Mouse (Mus musculus): ENCODE data around the gene Rnf216. TPM values are rescaled to one million over a fixed set of nuclear protein-coding genes. Genes with fewer than 3 reads are reported as not detected.
A peak's percentile ranks its signal among the peaks of the same experiment; 100 is the strongest.

Rnf216 gene
- polyA plus RNA-seq, 1 experiment = 33.7 TPM

DNA sequence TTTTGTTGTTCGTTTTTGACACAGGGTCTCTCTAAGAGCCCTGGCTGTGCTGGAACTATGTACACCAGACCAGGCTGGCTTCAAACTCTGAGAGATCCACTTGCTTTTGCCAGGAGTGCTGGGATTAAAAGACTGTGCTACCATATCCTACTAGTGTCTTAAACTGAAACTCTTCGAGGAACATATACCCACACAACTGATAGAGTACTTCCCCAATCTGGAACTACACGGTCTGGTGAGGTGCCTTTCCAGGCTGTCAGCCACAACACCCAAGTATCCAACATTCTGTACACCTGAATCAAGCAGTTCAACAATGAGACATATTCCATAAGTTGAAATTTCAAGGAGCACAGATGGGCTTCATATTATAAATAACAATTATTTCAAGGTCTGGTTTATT is 79.5 kb downstream of the Rnf216 start:
- Histone ChIP-seq H3K4me1 (ENCODE audit: control insufficient read depth, insufficient read depth, low read length) (peaks cover 22% of the 10 kb centered on the region), H3K27ac (ENCODE audit: insufficient read depth, low read depth, low read length) (peak overlapping the region; percentile 89), H3K4me3 (ENCODE audit: insufficient read depth, low read length) (0 out of 2 replicates have a peak overlapping the region, but pooled peaks have one; percentile 7)
- no peak for TF ChIP-seq POLR2A (IDR thresholded peaks at IDR 0.05; ENCODE audit: borderline replicate concordance, low read depth, low read length)

GRCm38 (mm10) chr5:143032639-143033146 is 80.1 kb downstream of the Rnf216 start:
- TF ChIP-seq POLR2A (IDR thresholded peaks at IDR 0.05; ENCODE audit: borderline replicate concordance, low read depth, low read length) (no peak), CTCF (IDR thresholded peaks at IDR 0.05; ENCODE audit: low read depth, low read length) (no peak)
- no peak overlapping the region for H3K4me3 ChIP-seq (ENCODE audit: insufficient read depth, low read length)
- peak overlapping the region; percentile 89 for H3K27ac ChIP-seq (ENCODE audit: insufficient read depth, low read depth, low read length)
- peaks cover 20% of the 10 kb centered on the region for H3K4me1 ChIP-seq (ENCODE audit: control insufficient read depth, insufficient read depth, low read length)

- TF ChIP-seq CTCF (IDR thresholded peaks at IDR 0.05; ENCODE audit: low read depth, low read length) (no peak), POLR2A (IDR thresholded peaks at IDR 0.05; ENCODE audit: borderline replicate concordance, low read depth, low read length) (no peak)
- peaks cover 20% of the 10 kb centered on the region for H3K4me1 ChIP-seq (ENCODE audit: control insufficient read depth, insufficient read depth, low read length)
- no peak overlapping the region for H3K27ac ChIP-seq (ENCODE audit: insufficient read depth, low read depth, low read length)
- no peak overlapping the region for H3K4me3 ChIP-seq (ENCODE audit: insufficient read depth, low read length)
These were observed 81.1 kb downstream of the Rnf216 start for GRCm38 (mm10) chr5:143031681-143032080.

GRCm38 (mm10) chr5:143031193-143031592 is 81.6 kb downstream of the Rnf216 start:
- peaks cover 20% of the 10 kb centered on the region for H3K4me1 ChIP-seq (ENCODE audit: control insufficient read depth, insufficient read depth, low read length)
- no peak overlapping the region for H3K4me3 ChIP-seq (ENCODE audit: insufficient read depth, low read length)
- TF ChIP-seq CTCF (IDR thresholded peaks at IDR 0.05; ENCODE audit: low read depth, low read length) = no peak
- no peak for TF ChIP-seq POLR2A (IDR thresholded peaks at IDR 0.05; ENCODE audit: borderline replicate concordance, low read depth, low read length)
- H3K27ac ChIP-seq (ENCODE audit: insufficient read depth, low read depth, low read length) = no peak overlapping the region

DNA sequence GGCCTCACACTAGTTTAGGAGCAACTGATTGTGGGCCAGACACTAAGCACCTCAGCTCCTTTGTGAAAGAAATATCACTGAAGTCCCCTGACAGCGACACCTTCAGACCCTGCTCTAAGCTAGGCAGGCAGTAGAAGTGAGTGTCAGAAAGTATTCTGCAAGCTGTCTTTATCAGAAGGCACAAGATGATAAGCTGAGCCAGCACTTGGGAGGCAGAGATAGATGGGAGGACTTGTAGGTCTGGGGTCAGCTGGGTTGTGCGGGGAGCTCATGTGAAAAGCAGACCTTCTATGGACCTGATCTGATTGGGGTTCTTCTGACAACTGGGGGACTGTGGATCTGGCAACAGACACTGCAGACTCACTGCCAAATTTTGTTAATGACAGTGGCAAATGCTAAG is 88.9 kb downstream of the Rnf216 start:
- Histone ChIP-seq H3K4me1 (ENCODE audit: control insufficient read depth, insufficient read depth, low read length) (no peaks in the 10 kb centered on the region), H3K4me3 (ENCODE audit: insufficient read depth, low read length) (no peak overlapping the region), H3K27ac (ENCODE audit: insufficient read depth, low read depth, low read length) (no peak overlapping the region)
- TF ChIP-seq POLR2A (IDR thresholded peaks at IDR 0.05; ENCODE audit: borderline replicate concordance, low read depth, low read length) (no peak), CTCF (IDR thresholded peaks at IDR 0.05; ENCODE audit: low read depth, low read length) (no peak)

- H3K4me3 ChIP-seq (ENCODE audit: insufficient read depth, low read length) = no peak overlapping the region
- no peak overlapping the region for H3K27ac ChIP-seq (ENCODE audit: insufficient read depth, low read depth, low read length)
- H3K4me1 ChIP-seq (ENCODE audit: control insufficient read depth, insufficient read depth, low read length) = no peaks in the 10 kb centered on the region
- TF ChIP-seq CTCF (IDR thresholded peaks at IDR 0.05; ENCODE audit: low read depth, low read length) (no peak), POLR2A (IDR thresholded peaks at IDR 0.05; ENCODE audit: borderline replicate concordance, low read depth, low read length) (no peak)
These were observed 89.8 kb downstream of the Rnf216 start for GRCm38 (mm10) chr5:143022956-143023355.

- TF ChIP-seq POLR2A (IDR thresholded peaks at IDR 0.05; ENCODE audit: borderline replicate concordance, low read depth, low read length) (no peak), CTCF (IDR thresholded peaks at IDR 0.05; ENCODE audit: low read depth, low read length) (no peak)
- no peak overlapping the region for H3K4me3 ChIP-seq (ENCODE audit: insufficient read depth, low read length)
- H3K4me1 ChIP-seq (ENCODE audit: control insufficient read depth, insufficient read depth, low read length) = no peaks in the 10 kb centered on the region
- H3K27ac ChIP-seq (ENCODE audit: insufficient read depth, low read depth, low read length) = no peak overlapping the region
These were observed 95.4 kb downstream of the Rnf216 start for GRCm38 (mm10) chr5:143017401-143017800.

DNA sequence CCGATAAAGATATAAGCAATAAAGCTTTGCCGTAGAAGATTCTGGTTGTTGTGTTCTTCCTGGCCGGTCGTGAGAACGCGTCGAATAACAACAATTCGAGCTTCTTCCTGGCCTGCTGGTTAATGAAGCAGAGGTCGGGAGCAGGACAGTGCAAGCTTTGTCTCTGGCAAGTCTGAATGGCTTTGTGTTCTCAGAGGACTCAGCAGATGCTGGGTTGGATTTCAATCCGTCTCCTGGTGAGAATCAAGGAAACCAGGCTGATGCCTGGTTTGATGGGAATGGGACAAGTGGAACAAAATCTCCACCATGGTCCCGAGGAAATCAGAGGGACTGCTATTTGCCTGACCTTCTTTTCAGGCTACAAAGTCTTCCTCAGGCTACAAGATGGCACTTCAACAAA is 103.4 kb downstream of the Rnf216 start:
- TF ChIP-seq POLR2A (IDR thresholded peaks at IDR 0.05; ENCODE audit: borderline replicate concordance, low read depth, low read length) (no peak), CTCF (IDR thresholded peaks at IDR 0.05; ENCODE audit: low read depth, low read length) (no peak)
- Histone ChIP-seq H3K4me1 (ENCODE audit: control insufficient read depth, insufficient read depth, low read length) (no peaks in the 10 kb centered on the region), H3K4me3 (ENCODE audit: insufficient read depth, low read length) (no peak overlapping the region), H3K27ac (ENCODE audit: insufficient read depth, low read depth, low read length) (no peak overlapping the region)

DNA sequence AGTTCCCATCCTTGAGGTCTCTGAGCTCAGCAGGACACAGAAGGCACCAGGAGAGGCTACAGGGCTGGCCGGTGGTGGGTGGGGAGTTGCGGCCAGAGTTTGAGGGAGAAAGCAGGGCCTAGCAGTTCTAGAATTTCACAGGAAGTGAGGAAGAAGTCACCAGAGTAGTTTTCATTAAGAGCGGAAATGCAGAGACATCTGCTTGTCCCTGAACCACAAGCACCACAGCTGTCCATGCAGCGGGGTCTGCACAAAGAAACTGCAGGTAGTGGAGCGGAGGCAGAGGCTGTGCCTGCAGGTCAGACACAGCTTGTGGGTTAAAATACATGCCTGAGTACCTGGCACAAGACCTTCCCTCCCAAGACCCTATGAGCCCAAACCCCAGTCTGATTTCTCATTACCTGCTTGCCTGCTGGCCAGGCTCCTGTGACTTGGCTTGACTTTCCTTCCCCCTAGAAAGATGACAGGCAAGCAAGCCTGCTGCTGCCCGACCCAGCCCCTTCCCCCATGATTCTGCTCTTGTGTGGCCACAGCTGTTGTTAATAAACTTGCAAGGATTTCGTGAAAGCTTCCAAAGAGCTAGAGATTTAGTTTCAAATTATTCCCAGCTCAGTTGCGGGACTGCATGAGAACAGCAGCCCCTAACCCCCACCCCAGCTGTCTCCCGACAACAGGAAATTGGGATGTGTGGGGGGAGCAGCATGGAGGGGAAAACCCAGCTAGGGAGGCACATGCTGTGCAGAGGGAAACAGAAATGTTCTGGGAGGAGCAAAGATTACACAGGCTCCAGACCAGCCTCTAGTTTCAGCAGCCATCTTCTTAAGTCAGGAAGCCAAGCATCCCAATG is 111.9 kb downstream of the Rnf216 start:
- H3K4me3 ChIP-seq (ENCODE audit: insufficient read depth, low read length) = no peak overlapping the region
- H3K27ac ChIP-seq (ENCODE audit: insufficient read depth, low read depth, low read length) = no peak overlapping the region
- no peak for TF ChIP-seq CTCF (IDR thresholded peaks at IDR 0.05; ENCODE audit: low read depth, low read length)
- TF ChIP-seq POLR2A (IDR thresholded peaks at IDR 0.05; ENCODE audit: borderline replicate concordance, low read depth, low read length) = no peak
- H3K4me1 ChIP-seq (ENCODE audit: control insufficient read depth, insufficient read depth, low read length) = no peaks in the 10 kb centered on the region

GRCm38 (mm10) chr5:143000091-143000490 is 112.7 kb downstream of the Rnf216 start:
- Histone ChIP-seq H3K27ac (ENCODE audit: insufficient read depth, low read depth, low read length) (no peak overlapping the region), H3K4me3 (ENCODE audit: insufficient read depth, low read length) (no peak overlapping the region), H3K4me1 (ENCODE audit: control insufficient read depth, insufficient read depth, low read length) (no peaks in the 10 kb centered on the region)
- TF ChIP-seq CTCF (IDR thresholded peaks at IDR 0.05; ENCODE audit: low read depth, low read length) (no peak), POLR2A (IDR thresholded peaks at IDR 0.05; ENCODE audit: borderline replicate concordance, low read depth, low read length) (no peak)
